Mouse (Mus musculus) heart, adult 2 months (tissue): ENCODE results near the gene Wdr83.

Experiments
- CTCF ChIP-seq: fragments of 200-600 bp; IDR thresholded peaks from 2 replicates; pipeline ENCODE4 v1.8.1; 2022; ENCODE audit warnings: antibody characterized with exemption, mild to moderate bottlenecking, moderate library complexity
- EP300 ChIP-seq: fragments of 200-500 bp; IDR thresholded peaks from 2 replicates; pipeline ENCODE4 v1.6.1; 2011; ENCODE audit warnings: low read depth, low read length, control low read depth; ENCODE audit not compliant: insufficient read depth
- POLR2A ChIP-seq: fragments of 200-500 bp; IDR thresholded peaks from 2 replicates; pipeline ENCODE4 v1.6.1; 2011; ENCODE audit warnings: mild to moderate bottlenecking, low read depth, low read length, control low read depth; ENCODE audit not compliant: insufficient read depth

- TF ChIP-seq EP300 (no peak), CTCF (no peak), POLR2A (no peak)
These were observed 53.2 kb downstream of the Wdr83 start for GRCm38 (mm10) chr8:85027922-85028321.
